Mouse (Mus musculus) retina, postnatal 7 days (tissue): ENCODE measurements around the gene Bend6.
"Not testable (repeated sequence)": the region's sequence is repeated elsewhere in the genome, so short reads cannot be mapped to it uniquely, and the experiment has no call there.

ENCODE experiments used
- DNase-seq: peaks from one replicate; pipeline ENCODE4 v3.0.0-alpha.2; 2012; ENCODE audit warnings: low read depth, low spot score

Bend6 gene

DNA sequence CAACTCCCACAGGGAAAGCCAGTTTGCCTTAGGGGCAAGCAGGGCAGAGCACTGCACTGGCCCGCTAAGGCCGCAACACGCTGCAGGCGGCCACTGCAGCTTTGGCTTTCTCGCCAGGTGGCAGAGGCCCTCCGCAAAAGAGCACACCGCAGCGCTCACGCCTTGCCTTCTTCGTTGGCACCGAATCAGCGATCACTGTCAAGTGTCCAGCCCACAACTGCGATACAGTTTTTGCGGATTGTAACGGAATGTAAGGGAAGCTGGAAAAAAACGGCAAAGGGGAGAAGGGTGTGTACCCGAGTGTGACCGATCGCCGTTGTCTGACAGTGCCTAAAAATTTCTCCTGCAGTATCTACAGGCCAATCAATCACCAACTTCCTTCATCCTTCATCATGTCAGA lies 689 bp downstream of the Bend6 start:
- DNase-seq, result no peak

DNA sequence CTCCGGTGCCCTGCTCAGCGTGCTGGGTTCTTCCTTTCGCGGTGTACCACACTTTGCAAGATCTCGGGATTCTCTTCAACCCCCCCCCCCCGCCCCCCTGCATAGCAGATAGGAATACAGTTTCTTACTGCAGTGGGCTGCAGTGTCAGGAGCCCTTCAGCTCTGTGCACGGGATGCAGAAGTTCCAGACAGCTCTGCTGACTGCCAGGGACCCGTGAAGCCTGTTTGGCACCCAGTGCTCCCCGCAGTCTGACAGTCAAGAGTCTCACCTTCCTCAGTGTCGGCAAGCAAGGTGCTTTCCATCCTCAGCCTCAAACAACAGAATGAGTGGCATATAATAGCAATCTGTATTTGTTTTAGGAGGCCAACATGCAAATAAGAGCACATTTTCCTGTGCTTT lies 1.4 kb downstream of the Bend6 start:
- no peak for DNase-seq

DNA sequence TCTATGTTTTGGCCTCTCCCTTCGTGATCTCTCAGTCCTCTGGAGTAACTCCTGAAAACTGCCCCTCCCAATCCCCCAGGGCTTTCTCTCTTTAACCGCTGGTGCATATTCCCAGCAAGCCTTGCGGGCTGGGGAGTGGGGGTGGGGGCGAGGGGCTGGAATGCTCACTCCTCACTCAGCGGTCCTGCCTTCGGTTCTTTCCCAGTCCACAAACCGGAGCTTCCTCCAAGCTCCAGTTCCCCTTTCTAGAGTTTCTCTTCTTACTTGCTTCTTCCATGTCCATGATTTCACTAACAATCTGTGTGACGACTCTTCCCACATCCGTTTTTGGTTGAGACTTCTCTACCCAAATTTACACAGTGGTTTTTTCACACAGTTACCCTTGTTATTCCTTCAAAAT lies 4.0 kb downstream of the Bend6 start:
- DNase-seq, result no peak

DNA sequence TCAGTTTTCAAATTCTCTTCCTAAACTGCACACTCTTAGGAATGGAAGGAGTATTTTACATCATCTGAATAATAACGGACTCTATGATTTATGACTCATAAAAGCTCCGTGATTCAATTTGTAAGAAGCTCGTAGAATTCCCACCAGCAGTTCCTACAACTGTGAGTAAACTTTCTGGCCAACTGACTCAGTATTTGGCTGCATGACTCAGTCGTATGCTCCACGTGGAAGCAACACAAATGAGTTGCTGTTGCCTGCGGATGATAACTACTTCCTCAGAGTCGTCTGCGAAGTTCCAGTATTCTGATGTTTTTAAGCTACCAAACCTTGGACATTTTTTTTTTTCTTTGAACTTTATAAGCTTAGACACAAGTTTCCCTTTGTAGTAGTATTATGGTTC lies 7.4 kb downstream of the Bend6 start:
- DNase-seq, result no peak

DNA sequence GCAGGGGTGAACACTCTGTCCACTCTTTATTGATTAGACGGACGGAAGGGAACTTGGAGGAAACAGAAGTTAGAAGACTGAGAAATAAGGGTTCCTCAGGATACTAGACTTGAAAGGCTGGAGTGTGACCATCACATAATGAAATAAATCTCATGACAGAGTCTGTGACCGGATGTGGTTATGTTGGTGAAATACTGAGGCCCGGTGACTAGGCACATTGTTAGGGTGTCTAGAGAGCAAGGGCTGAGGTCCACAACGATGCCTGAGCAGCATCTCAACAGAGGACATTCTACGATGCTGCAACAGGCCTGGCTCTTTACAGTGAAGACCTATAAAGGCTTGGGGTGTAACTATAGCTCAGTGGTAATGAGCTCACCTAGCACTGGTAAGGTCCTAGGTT lies 9.2 kb downstream of the Bend6 start:
- no peak for DNase-seq

DNA sequence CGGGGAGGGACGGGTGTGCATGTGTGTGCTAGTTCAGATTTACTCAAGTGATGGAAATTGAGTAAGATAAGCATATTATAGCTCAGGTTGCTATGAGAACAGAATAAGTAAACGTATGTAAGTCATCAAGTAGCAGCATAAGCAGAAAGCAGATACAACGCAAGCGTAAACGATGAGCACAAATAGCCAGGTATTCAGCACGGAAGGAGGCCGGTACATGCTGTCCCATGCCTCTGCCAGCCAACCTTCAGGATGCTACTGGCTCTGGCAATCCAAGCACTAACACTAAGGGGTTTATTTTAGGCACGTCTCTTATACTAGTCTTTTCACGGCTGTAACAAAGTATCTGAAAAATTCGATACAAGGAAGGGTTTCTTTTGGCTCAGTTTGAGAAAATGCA lies 10.2 kb downstream of the Bend6 start:
- no peak for DNase-seq

DNA sequence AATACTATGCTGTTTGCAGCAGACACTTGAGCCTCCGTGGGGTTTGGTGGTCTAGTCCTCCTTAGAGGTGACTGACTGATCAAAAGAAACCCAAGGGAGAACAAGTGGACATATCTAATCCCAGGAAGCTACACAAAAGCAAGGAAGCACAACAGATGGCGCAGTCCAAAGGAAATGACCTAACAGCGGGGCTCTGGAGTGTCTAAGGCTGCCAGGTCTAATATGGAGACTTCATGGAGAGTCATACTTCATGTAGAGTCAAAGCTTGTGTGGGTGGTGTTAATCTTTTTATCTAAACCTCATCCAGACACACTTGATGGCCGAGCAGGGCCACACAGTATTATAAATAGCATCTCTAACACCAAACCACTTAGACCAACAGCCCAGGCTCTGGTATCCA lies 10.9 kb downstream of the Bend6 start:
- no peak for DNase-seq

DNA sequence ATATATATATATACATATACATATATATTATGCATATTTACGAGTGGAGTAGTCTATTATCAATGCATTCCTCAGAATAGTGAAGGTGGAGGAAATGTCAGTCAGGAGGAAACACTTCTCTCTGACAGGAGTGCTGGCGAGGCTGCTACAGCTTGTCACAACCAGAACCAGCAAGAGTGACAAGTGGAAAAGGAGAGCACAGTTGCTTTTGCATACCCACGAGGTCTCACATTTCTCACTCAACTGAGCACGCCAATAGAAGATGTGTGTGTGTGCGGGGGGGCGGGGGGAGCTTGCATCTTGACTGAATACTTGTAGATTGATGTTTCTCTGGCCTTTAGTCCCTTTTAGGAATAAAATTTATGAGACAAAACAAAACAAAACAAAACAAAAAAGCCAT lies 11.5 kb downstream of the Bend6 start:
- DNase-seq, result no peak

DNA sequence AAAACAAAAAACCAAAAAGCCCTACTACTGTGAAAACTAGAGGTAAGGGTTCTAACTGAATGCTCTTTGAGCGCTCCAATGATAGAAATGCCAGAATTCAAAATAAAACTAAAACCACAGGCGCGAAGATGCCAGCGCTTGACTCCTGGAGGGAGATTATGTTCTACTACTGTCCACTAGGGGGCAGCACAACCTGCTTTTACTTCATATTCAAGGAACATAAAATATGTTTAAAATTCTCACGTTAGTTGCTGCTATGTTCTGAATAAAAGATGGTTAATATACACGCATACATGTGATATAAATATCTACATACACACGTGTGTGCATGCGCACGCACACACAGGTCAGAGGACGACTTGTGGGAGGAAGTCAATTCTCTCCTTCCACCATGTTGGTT lies 14.8 kb downstream of the Bend6 start:
- DNase-seq, result no peak

DNA sequence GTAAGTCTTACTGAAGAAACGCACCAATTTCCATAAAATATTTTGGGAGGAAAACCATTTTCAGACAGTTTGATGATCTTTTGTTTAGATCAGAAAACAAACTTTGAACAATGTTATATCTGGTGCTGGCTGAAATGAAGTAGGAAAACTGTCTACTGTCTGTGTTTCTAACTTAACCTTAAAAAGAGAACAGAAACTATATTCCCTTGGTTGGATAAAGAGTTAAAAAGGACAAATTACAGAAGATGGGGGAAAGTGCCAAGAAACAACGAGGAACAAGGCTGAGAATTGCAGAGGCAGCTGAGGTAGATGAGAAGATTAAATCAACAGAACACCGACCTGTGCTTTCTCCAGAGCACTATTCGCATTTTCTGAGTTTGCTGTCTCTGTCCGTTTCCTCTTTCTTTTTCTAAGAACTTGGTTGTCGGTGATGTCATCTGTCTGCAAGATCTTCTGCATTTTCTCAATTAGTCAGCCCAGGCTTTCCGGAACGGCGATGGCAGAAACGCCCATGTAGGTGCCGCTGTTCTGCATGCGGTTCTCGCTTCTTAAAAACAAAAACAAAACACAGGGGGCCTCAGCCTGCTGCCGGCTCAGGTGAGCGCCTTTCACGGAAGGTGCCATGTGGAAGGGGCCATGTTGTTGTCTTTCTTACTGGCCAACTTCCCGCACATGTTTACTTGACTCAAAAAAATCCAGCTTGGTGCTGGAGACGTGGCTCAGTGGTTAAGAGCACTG lies 24.3 kb downstream of the Bend6 start:
- no peak for DNase-seq

DNA sequence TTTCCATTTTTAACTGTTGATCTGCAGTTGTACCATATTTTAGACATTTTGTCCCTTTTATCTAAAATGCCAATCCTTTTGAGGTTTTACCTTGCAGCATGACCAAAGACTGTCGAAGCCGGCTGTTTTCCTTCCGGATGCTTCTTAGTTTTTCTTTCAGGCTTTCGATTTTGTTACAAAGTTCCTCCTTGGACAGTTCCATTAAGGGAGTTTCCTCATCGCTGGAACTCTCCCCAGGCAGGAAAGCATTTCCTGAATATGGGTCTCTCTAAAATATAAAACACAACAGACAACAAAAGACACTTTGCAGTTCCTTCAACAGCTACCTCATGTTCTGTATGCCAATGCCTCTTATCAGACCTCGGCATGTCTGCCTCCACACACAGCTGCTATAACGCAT lies 29.4 kb downstream of the Bend6 start:
- no peak for DNase-seq

DNA sequence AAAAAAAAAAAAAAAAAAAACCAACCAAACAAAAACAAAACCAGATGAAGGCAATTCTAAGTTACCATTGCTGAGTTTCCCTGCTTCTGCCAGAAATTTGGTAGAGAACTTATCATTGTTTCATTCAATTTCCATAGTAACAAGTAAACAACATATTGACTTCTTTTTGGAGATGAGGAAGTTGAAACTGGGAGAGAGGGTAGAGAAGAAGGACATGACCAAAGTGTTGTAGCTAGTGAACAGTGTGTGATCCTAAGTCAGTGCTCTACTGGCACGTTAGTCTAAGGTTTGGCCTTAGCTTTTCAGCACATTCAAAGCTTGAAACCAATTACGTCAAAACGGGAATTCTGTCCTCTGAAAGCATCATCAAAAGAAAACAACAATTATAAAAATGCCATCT lies 31.2 kb downstream of the Bend6 start:
- no peak for DNase-seq

DNA sequence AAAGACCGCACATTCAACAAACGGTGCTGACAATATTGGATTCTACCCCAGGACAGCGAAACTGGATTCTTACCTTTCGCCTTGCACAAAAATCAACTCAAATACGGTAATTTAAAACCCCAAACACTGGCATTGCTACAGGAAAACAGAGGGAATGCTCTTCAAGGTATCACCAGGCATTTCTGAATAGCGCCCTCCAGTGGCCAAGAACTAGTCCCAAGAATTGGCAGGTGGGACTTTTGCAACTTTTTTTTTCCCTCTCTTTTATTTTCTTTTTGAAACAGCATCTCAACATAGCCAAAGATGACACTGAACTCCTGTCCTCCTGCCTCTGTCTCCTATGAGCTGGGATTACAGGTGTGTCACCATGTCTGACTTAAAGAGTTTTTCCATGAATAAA lies 31.9 kb downstream of the Bend6 start:
- no peak for DNase-seq

DNA sequence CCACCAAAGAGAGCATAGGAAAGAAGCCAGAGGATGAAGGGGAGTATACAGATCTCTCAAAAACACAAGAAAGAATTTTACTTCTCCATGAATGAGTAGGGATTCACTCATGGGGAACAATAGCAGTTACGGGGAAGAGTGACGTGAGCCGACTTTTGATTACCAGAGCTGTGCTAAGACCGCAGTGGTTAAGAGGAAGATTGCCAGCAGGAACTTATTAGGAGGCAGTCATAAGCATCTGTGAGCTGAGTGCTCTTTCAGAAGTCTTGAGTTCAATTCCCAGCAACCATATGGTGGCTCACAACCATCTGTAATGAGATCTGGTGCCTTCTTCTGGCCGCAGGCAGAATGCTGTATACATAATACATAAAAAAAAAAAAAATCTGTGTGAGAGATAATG lies 34.1 kb downstream of the Bend6 start:
- no peak for DNase-seq

DNA sequence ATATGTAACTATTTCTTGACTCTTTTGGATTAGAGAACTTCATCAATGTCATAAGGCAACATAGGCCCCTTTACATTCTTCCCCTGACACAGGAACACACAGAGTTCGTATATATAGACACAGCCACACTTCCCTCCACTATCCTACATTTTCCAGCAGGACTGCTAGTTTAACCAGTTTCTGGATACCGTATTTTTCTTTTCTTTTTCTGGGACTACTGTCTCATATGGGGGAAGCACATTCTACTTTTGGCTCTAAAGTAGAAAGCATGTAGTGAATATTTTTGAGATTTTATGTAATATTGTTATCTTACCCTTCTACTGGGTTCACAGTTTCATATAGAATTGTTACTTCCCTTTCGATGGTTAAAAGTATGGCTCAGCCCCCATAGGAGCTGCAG lies 38.2 kb downstream of the Bend6 start:
- no peak for DNase-seq

DNA sequence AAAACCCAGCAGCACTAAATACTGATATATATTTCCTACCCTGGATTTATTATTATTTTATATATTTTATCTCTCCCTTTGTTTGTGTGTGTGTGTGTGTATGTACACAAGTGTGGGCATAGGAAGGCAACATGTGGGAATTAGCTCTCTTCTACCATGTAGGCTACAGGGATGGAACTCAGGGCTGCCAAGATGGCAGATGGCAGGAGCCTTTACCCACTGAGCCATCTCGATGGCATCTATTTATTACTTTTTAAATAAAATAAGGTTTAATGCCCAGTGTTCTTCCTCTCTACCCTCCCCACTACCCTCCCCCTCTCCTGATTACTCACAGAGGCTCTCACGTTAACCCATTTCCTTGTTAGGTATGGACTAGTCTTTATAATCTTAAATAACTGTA lies 38.6 kb downstream of the Bend6 start:
- no peak for DNase-seq

DNA sequence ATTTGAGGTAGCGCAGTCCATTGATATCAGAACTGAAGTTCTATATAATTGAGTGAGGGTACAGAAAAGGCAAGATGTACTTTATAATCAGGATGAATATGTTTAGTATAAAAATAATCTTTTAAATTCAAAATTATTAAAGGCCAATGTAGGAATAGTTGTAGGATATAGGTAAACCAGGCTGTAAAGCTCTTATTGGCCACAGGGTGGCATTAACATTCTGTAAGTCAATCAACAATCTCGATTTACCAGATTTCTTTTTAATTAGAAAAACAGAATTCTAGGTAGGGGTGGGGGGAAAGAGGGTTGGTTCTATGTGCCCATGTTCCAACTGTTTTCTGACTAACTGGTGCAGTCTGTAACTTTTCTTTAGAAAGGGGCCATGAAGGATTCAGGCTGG lies 60.8 kb downstream of the Bend6 start:
- DNase-seq, result no peak

DNA sequence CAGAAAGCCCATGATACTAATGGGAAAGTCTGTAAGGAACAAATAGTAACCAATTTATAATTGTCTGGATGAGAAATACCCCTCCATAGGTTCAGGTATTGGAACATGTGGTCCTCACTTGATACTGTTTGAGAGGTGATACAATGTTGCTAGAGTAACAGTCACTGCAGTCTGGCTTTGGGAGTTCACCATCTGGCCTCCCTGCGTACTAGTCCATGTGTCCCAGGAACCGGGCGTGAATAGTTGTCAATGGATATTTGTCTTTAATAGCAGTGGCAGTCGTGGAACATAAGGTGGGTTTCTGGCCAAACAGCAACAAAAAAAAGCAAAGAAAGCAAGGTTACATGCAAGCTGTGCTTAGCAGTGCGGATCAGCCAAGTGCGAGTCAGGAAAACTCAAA lies 63.8 kb downstream of the Bend6 start:
- no peak for DNase-seq

DNA sequence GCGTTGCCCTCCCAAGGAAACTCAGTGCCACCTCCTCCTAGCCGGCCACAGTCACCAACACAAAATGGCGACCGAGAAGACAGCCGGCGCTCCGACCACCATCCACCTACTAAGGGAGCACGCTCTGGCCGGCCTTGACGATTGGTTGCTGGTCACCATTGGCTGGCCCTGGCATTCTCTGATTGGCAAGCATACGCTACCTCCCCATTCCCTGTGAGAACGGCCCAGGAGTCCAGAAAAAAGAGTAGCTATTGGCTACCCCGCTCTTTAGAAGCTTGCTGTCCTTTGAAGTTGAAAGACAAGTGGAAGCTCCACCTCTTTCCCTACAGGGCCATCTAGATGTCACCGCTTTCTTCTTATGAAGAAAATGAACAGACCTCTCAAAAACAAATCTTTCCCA lies 68.7 kb downstream of the Bend6 start:
- DNase-seq, result not testable (repeated sequence)

DNA sequence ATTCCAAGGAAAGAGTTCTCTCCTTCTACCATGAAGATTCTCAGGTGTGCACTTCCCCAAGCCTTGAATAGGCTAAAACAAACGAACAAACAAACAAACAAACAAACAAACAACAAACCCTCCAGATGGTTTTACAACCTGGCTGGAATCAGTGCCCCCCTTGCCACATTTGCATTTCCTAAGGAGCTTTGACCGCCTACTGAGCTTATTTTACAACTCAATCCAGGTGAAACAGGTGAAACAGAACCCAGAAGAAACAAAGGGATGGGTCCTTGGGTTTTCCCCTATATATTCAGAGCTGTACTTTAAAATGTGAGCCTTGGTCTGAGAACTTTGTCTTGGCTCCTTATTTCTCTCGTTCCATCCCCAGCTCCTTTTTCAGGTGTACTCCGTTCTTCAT lies 77.0 kb downstream of the Bend6 start:
- no peak for DNase-seq

DNA sequence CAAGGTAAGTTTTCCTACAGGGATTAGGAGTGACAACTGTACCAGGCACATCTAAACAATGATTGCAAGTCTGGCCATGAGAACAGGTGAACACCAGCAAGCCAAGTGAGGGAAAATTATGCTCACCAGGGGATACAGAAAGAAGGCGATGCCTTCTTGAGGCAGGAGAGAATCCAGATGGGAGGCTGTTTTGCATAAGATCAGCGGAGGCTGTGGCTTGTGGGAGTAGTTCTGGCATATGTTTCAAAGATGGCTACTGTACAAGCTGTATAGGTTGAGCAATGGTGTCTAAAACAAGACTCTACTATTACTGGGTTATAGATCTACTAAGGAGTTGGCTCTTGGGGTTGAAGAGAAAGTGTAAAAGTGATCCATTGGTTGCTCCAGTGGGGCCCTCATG lies 89.7 kb downstream of the Bend6 start:
- no peak for DNase-seq

DNA sequence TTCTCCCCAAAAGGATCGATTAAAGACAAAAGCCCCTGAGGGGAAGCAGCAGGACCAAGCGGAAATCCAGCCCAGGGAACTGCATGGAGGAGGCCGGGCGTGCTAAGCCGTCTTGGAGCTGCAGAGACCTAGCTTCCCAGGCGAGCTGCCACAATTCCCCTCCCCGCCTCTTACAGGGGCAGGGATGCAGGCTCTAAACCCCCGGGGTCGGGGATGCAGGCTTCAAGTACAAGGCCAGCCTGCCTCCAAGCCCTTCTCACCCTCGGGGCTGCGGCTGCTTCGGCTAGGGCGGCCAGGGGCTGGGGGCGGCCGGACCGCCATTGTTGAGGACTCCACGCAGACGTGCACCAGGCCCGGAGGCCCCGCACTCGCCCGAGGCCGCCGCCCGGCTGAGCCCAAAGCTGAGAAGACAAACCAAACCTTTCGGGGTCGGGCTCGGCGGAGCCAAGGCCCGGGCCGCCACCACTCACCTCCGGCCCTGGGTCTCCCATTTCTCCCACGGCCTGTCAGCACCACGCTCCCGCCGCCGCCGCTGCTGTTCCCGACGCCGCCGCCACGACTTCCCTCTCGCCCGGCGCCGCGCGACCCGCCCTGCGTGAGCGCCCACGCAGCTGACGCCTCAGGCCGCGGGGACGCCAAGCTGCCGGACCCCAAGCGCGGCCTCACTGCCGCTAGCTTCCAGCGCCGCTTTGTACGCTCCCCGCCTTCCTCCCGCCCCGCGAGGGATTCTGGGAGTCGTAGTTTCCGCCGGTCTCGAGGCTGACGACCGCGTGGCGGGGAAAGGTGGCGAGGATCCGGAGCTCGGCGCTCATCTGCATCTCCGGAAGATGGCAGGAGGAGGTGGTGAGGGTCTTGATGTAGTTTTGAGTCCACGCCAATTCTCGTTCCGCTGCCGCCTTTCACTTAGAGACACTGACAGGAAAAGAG lies 93.5 kb downstream of the Bend6 start, which contains the start of gene Zfp451:
Zfp451 (minus strand) TSS at position 728 of the 927 bp plus-strand sequence.
- peak; percentile 89 for DNase-seq

DNA sequence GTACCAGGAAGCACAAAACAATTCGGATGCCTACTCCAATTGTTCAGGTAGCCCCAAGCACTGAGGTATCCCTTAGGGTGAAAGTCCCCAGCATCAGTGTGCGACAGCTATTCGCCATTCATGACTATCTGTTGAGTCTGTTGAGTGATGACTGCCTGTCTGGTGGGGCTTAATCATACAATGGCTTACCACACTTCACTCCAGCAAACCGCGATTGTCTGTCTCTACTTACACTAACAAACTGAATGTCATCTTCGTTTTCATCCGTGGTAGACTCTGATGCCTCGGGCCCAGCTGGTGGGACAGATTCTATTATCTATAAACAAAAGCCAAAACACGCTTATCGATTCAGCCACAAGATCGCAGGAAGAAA lies 94.1 kb downstream of the Bend6 start:
- no peak for DNase-seq
